Mouse (Mus musculus) neural tube, embryonic 11.5 days (tissue): Measurements from ENCODE around the gene Dgkh. TPM values are rescaled to one million over a fixed set of nuclear protein-coding genes. Genes with fewer than 3 reads are reported as not detected.

Source experiments
- ATAC-seq: fragments of 200-750 bp; cut with Nextera tagmentation; 2 replicates; pipeline ENCODE4 v1.8.0; 2017; ENCODE audit warnings: moderate number of reproducible peaks, mild to moderate bottlenecking, moderate TSS enrichment, moderate library complexity; ENCODE audit not compliant: insufficient read depth, low FRiP score, low TSS enrichment
- DNase-seq: peaks from one replicate; pipeline ENCODE4 v3.0.0-alpha.2; 2015; ENCODE audit warnings: low spot score
- H3K27ac ChIP-seq: fragments of 300-500 bp; sonication (generic); 2 replicates; pipeline ENCODE4 v1.5.1; 2014; ENCODE audit warnings: low read depth, mild to moderate bottlenecking, low read length
- H3K27me3 ChIP-seq: fragments of 300-500 bp; sonication (generic); 2 replicates; pipeline ENCODE4 v1.6.1; 2014; ENCODE audit warnings: mild to moderate bottlenecking, low read length, mixed read lengths; ENCODE audit not compliant: control insufficient read depth, insufficient read depth
- H3K36me3 ChIP-seq: fragments of 300-500 bp; sonication (generic); 2 replicates; pipeline ENCODE4 v1.6.1; 2014; ENCODE audit warnings: mild to moderate bottlenecking, low read length, moderate library complexity, mixed read lengths; ENCODE audit not compliant: control insufficient read depth, insufficient read depth
- H3K4me1 ChIP-seq: fragments of 300-500 bp; sonication (generic); 2 replicates; pipeline ENCODE4 v1.6.1; 2014; ENCODE audit warnings: low read length, mixed read lengths; ENCODE audit not compliant: control insufficient read depth, insufficient read depth
- H3K4me2 ChIP-seq: fragments of 300-500 bp; sonication (generic); 2 replicates; pipeline ENCODE4 v1.6.1; 2014; ENCODE audit warnings: low read depth, mild to moderate bottlenecking, moderate library complexity
- H3K4me3 ChIP-seq: fragments of 300-500 bp; sonication (generic); 2 replicates; pipeline ENCODE4 v1.5.1; 2014; ENCODE audit warnings: low read depth, low read length
- H3K9ac ChIP-seq: fragments of 300-500 bp; sonication (generic); 2 replicates; pipeline ENCODE4 v1.6.1; 2014; ENCODE audit warnings: mild to moderate bottlenecking, low read length
- H3K9me3 ChIP-seq: fragments of 300-500 bp; sonication (generic); 2 replicates; pipeline ENCODE4 v1.6.1; 2016; ENCODE audit warnings: low read length; ENCODE audit not compliant: control insufficient read depth
- WGBS: fragments of 180-500 bp; shearing (Covaris S2); extraction: QIAGEN DNeasy Blood & Tissue Kit; methylation state at CpG from one replicate; pipeline ENCODE4 v1.1.7; 2014; 5-methylcytosine and 5-hydroxymethylcytosine counted together
- polyA plus RNA-seq: library from polyadenylated mRNA; unstranded; fragments of >200 nt; fragmentation: Nextera tagmentation; extraction: Ambion mirVana; gene quantifications from 2 replicates; pipeline ENCODE4 v1.2.1, GENCODE M21; 2014

The Dgkh gene
- polyA plus RNA-seq, 1 experiment from 2014 or later, result 8.2 TPM

DNA sequence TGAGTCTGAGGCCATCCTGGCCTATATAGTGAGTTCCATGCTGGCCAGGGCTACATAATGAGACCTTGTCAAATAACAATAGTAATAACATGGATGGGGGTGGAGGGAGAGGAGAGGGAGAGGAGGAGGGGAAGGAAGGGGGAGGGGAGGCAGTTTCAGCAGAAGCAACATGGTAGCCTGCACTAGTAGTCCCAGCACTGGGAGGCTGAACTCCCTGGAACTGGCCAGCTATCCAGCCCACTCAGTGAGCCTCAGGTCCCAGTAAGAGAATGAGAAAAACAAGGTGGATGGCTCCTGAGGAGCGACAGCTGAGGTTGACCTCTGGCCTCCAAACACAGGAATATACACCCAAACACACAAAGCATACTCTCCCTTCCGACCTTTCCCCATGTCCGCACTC lies 27.0 kb downstream of the Dgkh start:
- no peak overlapping the region for H3K4me2 ChIP-seq
- H3K4me1 ChIP-seq, result no peaks in the 10 kb centered on the region
- H3K27ac ChIP-seq, result no peak overlapping the region
- H3K27me3 ChIP-seq, result no peaks in the 10 kb centered on the region
- no peak overlapping the region for H3K9ac ChIP-seq
- no peak overlapping the region for H3K4me3 ChIP-seq
- ATAC-seq (no peak), DNase-seq (no peak)
- H3K36me3 ChIP-seq, result no peaks in the 10 kb centered on the region
- 86% methylated on average over 3 of the region's 3 CpGs for WGBS
- no peaks in the 10 kb centered on the region for H3K9me3 ChIP-seq

GRCm38 (mm10) chr14:78703989-78704388 lies 28.6 kb downstream of the Dgkh start:
- Histone ChIP-seq H3K4me2 (no peak overlapping the region), H3K4me3 (no peak overlapping the region), H3K4me1 (peaks cover 9% of the 10 kb centered on the region; the same call in 1 of the 2 replicates), H3K9me3 (no peaks in the 10 kb centered on the region), H3K27ac (no peak overlapping the region), H3K27me3 (no peaks in the 10 kb centered on the region), H3K36me3 (no peaks in the 10 kb centered on the region), H3K9ac (no peak overlapping the region)
- 86% methylated on average over 4 of the region's 4 CpGs for WGBS
- DNase-seq, result no peak
- ATAC-seq, result no peak

- Histone ChIP-seq H3K4me2 (no peak overlapping the region), H3K4me1 (peaks cover 9% of the 10 kb centered on the region; the same call in 1 of the 2 replicates), H3K4me3 (no peak overlapping the region), H3K36me3 (no peaks in the 10 kb centered on the region), H3K9ac (no peak overlapping the region), H3K9me3 (no peaks in the 10 kb centered on the region), H3K27ac (no peak overlapping the region), H3K27me3 (no peaks in the 10 kb centered on the region)
- DNase-seq, result no peak
- no peak for ATAC-seq
- 80% methylated on average over 6 of the region's 6 CpGs for WGBS
Observed at GRCm38 (mm10) chr14:78703361-78703760, 29.2 kb downstream of the Dgkh start.

GRCm38 (mm10) chr14:78702048-78702447 lies 30.5 kb downstream of the Dgkh start:
- Histone ChIP-seq H3K9me3 (no peaks in the 10 kb centered on the region), H3K4me2 (no peak overlapping the region), H3K4me3 (no peak overlapping the region), H3K9ac (no peak overlapping the region), H3K4me1 (peaks cover 9% of the 10 kb centered on the region; the same call in 1 of the 2 replicates), H3K36me3 (no peaks in the 10 kb centered on the region), H3K27ac (no peak overlapping the region), H3K27me3 (no peaks in the 10 kb centered on the region)
- DNase-seq (no peak), ATAC-seq (no peak)
- WGBS, result 89% methylated on average over 4 of the region's 4 CpGs

DNA sequence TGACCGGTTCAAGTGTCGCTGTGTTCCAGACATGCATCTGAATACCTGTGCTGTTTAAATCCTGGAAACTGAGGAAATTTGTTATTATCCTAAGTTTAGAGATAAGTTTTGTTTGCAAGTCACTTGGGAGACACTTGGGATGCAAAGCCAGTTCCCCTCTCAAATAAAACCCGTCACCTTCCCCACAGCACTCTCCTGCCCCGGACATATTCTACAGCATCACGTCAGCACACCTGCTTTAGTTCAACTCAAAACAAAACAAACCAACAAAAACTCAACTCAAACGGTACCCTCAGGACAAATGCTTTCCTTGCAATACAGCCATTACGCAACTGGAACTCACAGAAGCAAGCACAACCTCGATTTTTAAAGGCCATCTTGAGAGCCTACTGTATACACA lies 31.1 kb downstream of the Dgkh start:
- Histone ChIP-seq H3K4me3 (no peak overlapping the region), H3K4me2 (no peak overlapping the region), H3K36me3 (no peaks in the 10 kb centered on the region), H3K27me3 (no peaks in the 10 kb centered on the region), H3K27ac (no peak overlapping the region), H3K4me1 (peaks cover 9% of the 10 kb centered on the region; the same call in 1 of the 2 replicates), H3K9ac (no peak overlapping the region), H3K9me3 (no peaks in the 10 kb centered on the region)
- ATAC-seq, result no peak
- no peak for DNase-seq
- WGBS, result 82% methylated on average over 8 of the region's 8 CpGs

DNA sequence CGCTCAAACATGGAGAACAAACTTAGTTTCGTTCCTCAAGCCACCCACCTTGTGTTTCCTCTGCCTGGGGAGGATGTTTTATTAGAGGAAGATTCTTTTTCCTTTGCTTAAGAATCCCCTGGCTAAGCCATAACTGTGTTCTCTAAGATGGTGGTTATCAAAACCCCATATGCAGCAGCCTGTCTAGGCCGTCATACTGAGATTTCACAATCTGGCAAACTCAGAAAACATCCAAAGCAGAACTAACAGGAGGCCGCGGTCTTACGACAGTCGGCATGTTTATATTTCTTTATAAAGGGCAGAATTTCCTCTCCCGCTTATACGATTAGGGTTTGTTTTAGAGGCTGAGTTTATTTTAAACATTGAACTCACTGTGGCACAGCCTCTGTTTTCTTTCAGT lies 31.5 kb downstream of the Dgkh start:
- Histone ChIP-seq H3K9me3 (no peaks in the 10 kb centered on the region), H3K4me1 (peaks cover 9% of the 10 kb centered on the region; the same call in 1 of the 2 replicates), H3K36me3 (no peaks in the 10 kb centered on the region), H3K27me3 (no peaks in the 10 kb centered on the region), H3K4me2 (no peak overlapping the region), H3K9ac (no peak overlapping the region), H3K27ac (no peak overlapping the region), H3K4me3 (no peak overlapping the region)
- 88% methylated on average over 9 of the region's 9 CpGs for WGBS
- DNase-seq (no peak), ATAC-seq (no peak)

- 67% methylated on average over 3 of the region's 3 CpGs for WGBS
Observed at GRCm38 (mm10) chr14:78699634-78700033, 32.9 kb downstream of the Dgkh start.

GRCm38 (mm10) chr14:78699196-78699595 lies 33.4 kb downstream of the Dgkh start:
- Histone ChIP-seq H3K9me3 (no peaks in the 10 kb centered on the region), H3K9ac (no peak overlapping the region), H3K36me3 (no peaks in the 10 kb centered on the region), H3K27me3 (no peaks in the 10 kb centered on the region), H3K4me1 (peaks cover 9% of the 10 kb centered on the region; the same call in 1 of the 2 replicates), H3K27ac (no peak overlapping the region), H3K4me3 (no peak overlapping the region), H3K4me2 (no peak overlapping the region)
- WGBS, result 72% methylated on average over 5 of the region's 5 CpGs
- DNase-seq, result no peak
- ATAC-seq, result no peak

More at GRCm38 (mm10) chr14:78699634-78700033, 32.9 kb downstream of the Dgkh start:
- no peak for DNase-seq
- no peak for ATAC-seq
- no peak overlapping the region for H3K4me3 ChIP-seq
- no peaks in the 10 kb centered on the region for H3K27me3 ChIP-seq
- H3K9ac ChIP-seq, result no peak overlapping the region
- no peaks in the 10 kb centered on the region for H3K36me3 ChIP-seq
- no peaks in the 10 kb centered on the region for H3K9me3 ChIP-seq
- H3K4me1 ChIP-seq, result peaks cover 9% of the 10 kb centered on the region; the same call in 1 of the 2 replicates
- H3K4me2 ChIP-seq, result no peak overlapping the region
- no peak overlapping the region for H3K27ac ChIP-seq

GRCm38 (mm10) chr14:78694121-78694520 lies 38.5 kb downstream of the Dgkh start:
- no peaks in the 10 kb centered on the region for H3K27me3 ChIP-seq
- no peak overlapping the region for H3K4me3 ChIP-seq
- H3K27ac ChIP-seq, result no peak overlapping the region
- H3K9ac ChIP-seq, result no peak overlapping the region
- ATAC-seq (no peak), DNase-seq (no peak)
- no peak overlapping the region for H3K4me2 ChIP-seq
- WGBS, result 89% methylated on average over 8 of the region's 8 CpGs
- no peaks in the 10 kb centered on the region for H3K36me3 ChIP-seq
- H3K9me3 ChIP-seq, result no peaks in the 10 kb centered on the region
- H3K4me1 ChIP-seq, result no peaks in the 10 kb centered on the region
